Mouse (Mus musculus): ENCODE measurements at regions not wholly inside any gene's neighbourhood (a gene's known extent, or its start where the extent isn't known, plus 50 kb on each side); places are given as distances from the start of the nearest gene placed in this dataset.

GRCm38 (mm10) chr14:71799861-71800260, 691.8 kb downstream of the Gm9195 start:
- no peak for TF ChIP-seq GATA1 (IDR thresholded peaks at IDR 0.05; ENCODE audit: borderline replicate concordance, low read length)
- TF ChIP-seq FLI1 (IDR thresholded peaks at IDR 0.05; ENCODE audit: low read length): no peak

All from megakaryocyte, embryonic 14.5 days (primary cell).